Mouse (Mus musculus) bone marrow, adult 2 months (tissue): ENCODE measurements around the gene Fbxo9.

ENCODE experiments used
- CTCF ChIP-seq: fragments of 200-500 bp; IDR thresholded peaks from 2 replicates; pipeline ENCODE4 v1.5.1; 2011; ENCODE audit warnings: low read length, control low read depth; ENCODE audit not compliant: control insufficient read depth, insufficient read depth
- POLR2A ChIP-seq: fragments of 200-500 bp; IDR thresholded peaks from 2 replicates; pipeline ENCODE4 v1.6.1; 2011; ENCODE audit warnings: low read depth, mild to moderate bottlenecking, control low read depth, low read length, borderline replicate concordance; ENCODE audit not compliant: control insufficient read depth

DNA sequence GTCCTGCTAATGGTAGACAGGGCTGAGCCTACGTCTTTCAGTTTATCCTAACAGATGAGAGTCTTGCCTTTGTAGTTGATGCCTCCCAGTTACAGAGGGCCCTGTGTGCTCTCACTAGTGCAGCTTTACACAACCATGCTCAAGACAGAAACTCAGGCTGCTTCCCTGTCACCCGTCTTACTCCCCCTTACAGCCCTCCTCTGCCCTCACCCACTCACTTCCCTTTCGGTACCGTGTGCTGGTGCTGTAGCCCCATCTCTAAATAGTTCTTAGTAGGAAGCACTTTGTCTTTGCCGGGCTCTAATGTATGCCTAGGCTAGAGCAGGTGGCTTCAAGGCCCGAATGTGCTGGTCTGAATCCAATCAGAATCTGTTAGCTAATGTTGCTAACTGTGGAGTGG lies 15.4 kb upstream of the Fbxo9 start:
- no peak for TF ChIP-seq POLR2A
- no peak for TF ChIP-seq CTCF
